Mouse (Mus musculus): Measurements from ENCODE around the gene Igf2bp2. TPM values are rescaled to one million over a fixed set of nuclear protein-coding genes. Genes with fewer than 3 reads are reported as not detected.

Gene Igf2bp2
- polyA plus RNA-seq, 1 experiment from 2014 or later: 5.2 TPM

GRCm38 (mm10) chr16:22144490-22144889 is 18.6 kb downstream of the Igf2bp2 start:
- Histone ChIP-seq H3K36me3 (replicated peaks; ENCODE audit: insufficient read depth, low read length) (no peaks in the 10 kb centered on the region), H3K27ac (ENCODE audit: low read depth) (no peak overlapping the region), H3K4me1 (ENCODE audit: insufficient read depth) (0 out of 2 replicates have a peak, but pooled peaks cover 2% of the 10 kb centered on the region), H3K27me3 (ENCODE audit: insufficient read depth, low read length) (no peaks in the 10 kb centered on the region), H3K4me2 (ENCODE audit: low read depth, low read length) (0 out of 2 replicates have a peak overlapping the region, but pooled peaks have one; percentile 7), H3K4me3 (ENCODE audit: low read depth, low read length) (no peak overlapping the region), H3K9ac (replicated peaks) (no peak overlapping the region), H3K9me3 (ENCODE audit: low read length) (no peaks in the 10 kb centered on the region)
- ATAC-seq (no peak), DNase-seq (no peak)
- TF ChIP-seq EP300 (IDR thresholded peaks at IDR 0.05; ENCODE audit: low read depth) (no peak), CTCF (IDR thresholded peaks at IDR 0.05; ENCODE audit: low read depth) (no peak)
- 58% methylated on average over 6 of the region's 6 CpGs for WGBS (ENCODE audit: insufficient replicate concordance)

DNA sequence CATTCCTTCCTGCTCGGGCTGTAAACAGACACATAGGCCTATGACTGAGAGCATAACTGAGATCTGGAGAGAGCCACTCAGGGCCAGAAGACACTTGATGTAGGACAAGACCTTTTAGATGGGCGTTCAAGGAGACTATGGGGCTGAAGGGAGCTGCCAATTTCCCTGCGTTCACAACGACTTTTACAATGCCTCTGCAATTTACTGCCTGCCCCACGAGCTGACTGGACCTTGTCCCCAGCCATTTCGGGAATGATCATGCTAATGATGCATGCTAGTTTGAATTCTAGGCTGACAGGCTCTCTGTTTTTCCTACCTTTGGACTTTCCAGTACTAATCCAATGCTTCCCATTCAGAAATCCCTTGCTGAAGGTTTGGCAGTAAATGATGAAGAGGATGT is 22.2 kb downstream of the Igf2bp2 start:
- 63% methylated on average over 6 of the region's 6 CpGs for whole genome bisulfite sequencing (ENCODE audit: insufficient replicate concordance)
- Histone ChIP-seq H3K4me1 (ENCODE audit: insufficient read depth) (0 out of 2 replicates have a peak, but pooled peaks cover 2% of the 10 kb centered on the region), H3K36me3 (replicated peaks; ENCODE audit: insufficient read depth, low read length) (no peaks in the 10 kb centered on the region), H3K9ac (replicated peaks) (no peak overlapping the region), H3K9me3 (ENCODE audit: low read length) (no peaks in the 10 kb centered on the region), H3K27ac (ENCODE audit: low read depth) (peak overlapping the region; percentile 55; the same call in 1 of the 2 replicates), H3K4me2 (ENCODE audit: low read depth, low read length) (no peak overlapping the region), H3K4me3 (ENCODE audit: low read depth, low read length) (no peak overlapping the region), H3K27me3 (ENCODE audit: insufficient read depth, low read length) (no peaks in the 10 kb centered on the region)
- TF ChIP-seq EP300 (IDR thresholded peaks at IDR 0.05; ENCODE audit: low read depth): no peak
- TF ChIP-seq CTCF (IDR thresholded peaks at IDR 0.05; ENCODE audit: low read depth): no peak
- DNase-seq (no peak), ATAC-seq (peak; percentile 82)

DNA sequence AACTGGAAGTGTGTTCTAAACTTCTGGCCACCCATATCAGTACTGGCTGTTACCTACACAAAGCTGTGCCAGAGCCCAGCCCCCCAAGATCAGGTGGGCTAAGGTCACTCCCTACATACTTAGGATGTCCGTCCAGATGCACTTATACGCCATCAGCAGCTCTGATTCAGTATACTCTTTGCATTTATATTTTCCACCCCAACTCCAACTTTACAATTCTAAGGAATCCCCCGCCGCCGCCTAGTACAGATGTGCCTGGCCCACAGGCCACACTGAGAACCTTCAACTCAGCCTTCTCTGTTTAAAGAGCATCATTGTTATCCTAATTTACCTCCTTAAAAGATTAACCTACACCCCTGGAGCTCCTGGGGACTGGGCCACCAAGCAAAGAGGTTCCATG is 23.3 kb downstream of the Igf2bp2 start:
- WGBS (ENCODE audit: insufficient replicate concordance): 76% methylated on average over 5 of the region's 5 CpGs
- Histone ChIP-seq H3K36me3 (replicated peaks; ENCODE audit: insufficient read depth, low read length) (no peaks in the 10 kb centered on the region), H3K4me2 (ENCODE audit: low read depth, low read length) (no peak overlapping the region), H3K4me3 (ENCODE audit: low read depth, low read length) (no peak overlapping the region), H3K9me3 (ENCODE audit: low read length) (no peaks in the 10 kb centered on the region), H3K27ac (ENCODE audit: low read depth) (no peak overlapping the region), H3K9ac (replicated peaks) (no peak overlapping the region), H3K4me1 (ENCODE audit: insufficient read depth) (0 out of 2 replicates have a peak, but pooled peaks cover under 1% of the 10 kb centered on the region), H3K27me3 (ENCODE audit: insufficient read depth, low read length) (no peaks in the 10 kb centered on the region)
- DNase-seq (no peak), ATAC-seq (no peak)
- TF ChIP-seq EP300 (IDR thresholded peaks at IDR 0.05; ENCODE audit: low read depth): no peak
- TF ChIP-seq CTCF (IDR thresholded peaks at IDR 0.05; ENCODE audit: low read depth): no peak

DNA sequence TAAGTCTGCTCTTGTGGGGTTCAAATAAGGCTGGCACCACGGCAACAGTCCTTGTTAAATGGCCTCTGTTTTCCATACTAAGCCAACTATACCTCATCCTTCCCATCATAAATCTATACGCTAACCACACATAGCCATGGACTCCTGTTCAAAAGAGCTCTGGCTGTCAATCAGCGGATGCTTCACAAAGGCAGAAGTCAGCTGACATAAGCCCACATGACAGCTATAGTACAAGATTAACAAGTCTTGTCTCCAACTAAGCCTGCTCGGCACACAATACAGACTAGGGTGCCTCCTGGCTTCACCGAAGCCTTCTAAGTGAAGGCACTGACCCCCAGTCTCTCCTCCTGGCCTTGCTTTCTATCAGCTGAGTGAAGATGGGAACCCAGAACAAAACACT is 26.9 kb downstream of the Igf2bp2 start:
- Histone ChIP-seq H3K36me3 (replicated peaks; ENCODE audit: insufficient read depth, low read length) (no peaks in the 10 kb centered on the region), H3K9ac (replicated peaks) (no peak overlapping the region), H3K4me2 (ENCODE audit: low read depth, low read length) (no peak overlapping the region), H3K27ac (ENCODE audit: low read depth) (no peak overlapping the region), H3K4me1 (ENCODE audit: insufficient read depth) (peaks cover 3% of the 10 kb centered on the region; the same call in 1 of the 2 replicates), H3K9me3 (ENCODE audit: low read length) (no peaks in the 10 kb centered on the region), H3K27me3 (ENCODE audit: insufficient read depth, low read length) (no peaks in the 10 kb centered on the region), H3K4me3 (ENCODE audit: low read depth, low read length) (no peak overlapping the region)
- TF ChIP-seq CTCF (IDR thresholded peaks at IDR 0.05; ENCODE audit: low read depth) (no peak), EP300 (IDR thresholded peaks at IDR 0.05; ENCODE audit: low read depth) (no peak)
- DNase-seq: no peak
- ATAC-seq: no peak
- 86% methylated on average over 5 of the region's 5 CpGs for WGBS (ENCODE audit: insufficient replicate concordance)

- Histone ChIP-seq H3K9me3 (ENCODE audit: low read length) (no peaks in the 10 kb centered on the region), H3K36me3 (replicated peaks; ENCODE audit: insufficient read depth, low read length) (no peaks in the 10 kb centered on the region), H3K4me3 (ENCODE audit: low read depth, low read length) (no peak overlapping the region), H3K27ac (ENCODE audit: low read depth) (no peak overlapping the region), H3K9ac (replicated peaks) (no peak overlapping the region), H3K27me3 (ENCODE audit: insufficient read depth, low read length) (no peaks in the 10 kb centered on the region), H3K4me2 (ENCODE audit: low read depth, low read length) (no peak overlapping the region), H3K4me1 (ENCODE audit: insufficient read depth) (peaks cover 4% of the 10 kb centered on the region; the same call in 1 of the 2 replicates)
- DNase-seq (no peak), ATAC-seq (peak; percentile 55; the same call in 1 of the 2 replicates)
- WGBS (ENCODE audit: insufficient replicate concordance): 41% methylated on average over 6 of the region's 6 CpGs
- TF ChIP-seq EP300 (IDR thresholded peaks at IDR 0.05; ENCODE audit: low read depth) (no peak), CTCF (IDR thresholded peaks at IDR 0.05; ENCODE audit: low read depth) (no peak)
These were observed 31.8 kb downstream of the Igf2bp2 start for GRCm38 (mm10) chr16:22131321-22131720.

DNA sequence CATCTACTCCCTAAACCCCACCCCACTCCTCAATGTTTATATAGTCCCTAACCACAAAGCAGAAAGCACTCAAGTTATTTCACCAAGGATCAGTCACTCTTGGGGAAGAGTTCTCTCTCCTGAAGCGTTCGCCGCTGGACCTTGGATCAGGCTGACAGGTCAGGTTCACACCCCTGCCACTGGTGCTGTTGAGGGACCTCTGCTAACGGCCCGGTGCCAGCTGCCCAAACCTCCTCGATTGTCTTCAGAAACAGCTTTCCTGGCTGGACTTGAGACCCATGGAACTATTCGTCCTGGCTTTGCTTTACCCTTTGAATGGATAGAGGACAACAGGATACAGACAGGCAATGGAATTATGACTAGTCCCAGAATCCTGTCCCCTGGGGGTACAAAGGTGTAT is 33.6 kb downstream of the Igf2bp2 start:
- Histone ChIP-seq H3K9ac (replicated peaks) (no peak overlapping the region), H3K27ac (ENCODE audit: low read depth) (no peak overlapping the region), H3K27me3 (ENCODE audit: insufficient read depth, low read length) (no peaks in the 10 kb centered on the region), H3K4me2 (ENCODE audit: low read depth, low read length) (no peak overlapping the region), H3K4me1 (ENCODE audit: insufficient read depth) (peaks cover 4% of the 10 kb centered on the region; the same call in 1 of the 2 replicates), H3K4me3 (ENCODE audit: low read depth, low read length) (no peak overlapping the region), H3K36me3 (replicated peaks; ENCODE audit: insufficient read depth, low read length) (no peaks in the 10 kb centered on the region), H3K9me3 (ENCODE audit: low read length) (no peaks in the 10 kb centered on the region)
- DNase-seq (no peak), ATAC-seq (no peak)
- WGBS (ENCODE audit: insufficient replicate concordance): 81% methylated on average over 7 of the region's 7 CpGs
- TF ChIP-seq EP300 (IDR thresholded peaks at IDR 0.05; ENCODE audit: low read depth) (no peak), CTCF (IDR thresholded peaks at IDR 0.05; ENCODE audit: low read depth) (no peak)

Measured in liver, postnatal 0 days (tissue).